Comparison of ENCODE assay signal across 8 mouse cellular contexts in genomic region chr11:86356007-86356853, GRCm38 (mm10). TPM values are rescaled to one million over a fixed set of nuclear protein-coding genes. Genes with fewer than 3 reads are reported as not detected.
DNase-seq lines count a peak whose midpoint lies in the region; ATAC-seq and TF ChIP-seq lines count a peak whose summit lies in the region.

No protein-coding gene starts in this region.

- DNase-seq in kidney, postnatal 4 days, result no peak
- DNase-seq in forebrain, postnatal 0 days, result peak; percentile 27
- DNase-seq in liver, embryonic 11.5 days (ENCODE audit: low spot score), result no peak
- no peak for DNase-seq in cerebellum, adult 9-11 months
- no peak for DNase-seq in ovary, adult 18-20 months (ENCODE audit: low spot score)

- peak overlapping the region; percentile 95 for H3K4me3 ChIP-seq in kidney, embryonic 14.5 days (ENCODE audit: low read length)
- H3K4me3 ChIP-seq in forebrain, postnatal 0 days (ENCODE audit: low read depth, low read length), result peak overlapping the region; percentile 98
- peak overlapping the region; percentile 95 for H3K4me3 ChIP-seq in liver, embryonic 11.5 days (ENCODE audit: low read depth, low read length)
- H3K4me3 ChIP-seq in small intestine, adult 2 months (ENCODE audit: low read depth, low read length), result peak overlapping the region; percentile 100; the same call in 1 of the 2 replicates

- H3K9me3 ChIP-seq in kidney, embryonic 14.5 days (ENCODE audit: control insufficient read depth, low read length), result no peaks in the 10 kb centered on the region
- H3K9me3 ChIP-seq in forebrain, postnatal 0 days (ENCODE audit: low read length), result no peaks in the 10 kb centered on the region
- no peaks in the 10 kb centered on the region for H3K9me3 ChIP-seq in liver, embryonic 11.5 days (ENCODE audit: control insufficient read depth, low read length)

- no peaks in the 10 kb centered on the region for H3K27me3 ChIP-seq in kidney, embryonic 14.5 days (ENCODE audit: control insufficient read depth, insufficient read depth, low read length)
- H3K27me3 ChIP-seq in forebrain, postnatal 0 days (ENCODE audit: insufficient read depth, low read length), result no peaks in the 10 kb centered on the region
- no peaks in the 10 kb centered on the region for H3K27me3 ChIP-seq in liver, embryonic 11.5 days (replicated peaks; ENCODE audit: control insufficient read depth, insufficient read depth, low read length)
- peaks cover 3% of the 10 kb centered on the region; the same call in 1 of the 2 replicates for H3K27me3 ChIP-seq in small intestine, adult 2 months (ENCODE audit: control insufficient read depth, insufficient read depth, low read length)

- no peak overlapping the region for H3K27ac ChIP-seq in kidney, embryonic 14.5 days (ENCODE audit: low read depth, low read length)
- peak overlapping the region; percentile 5; the same call in 1 of the 2 replicates for H3K27ac ChIP-seq in forebrain, postnatal 0 days (ENCODE audit: low read depth, low read length)
- peak overlapping the region; percentile 99 for H3K27ac ChIP-seq in liver, embryonic 11.5 days (ENCODE audit: low read depth, low read length)
- H3K27ac ChIP-seq in small intestine, adult 2 months (ENCODE audit: insufficient read depth, low read depth, low read length), result peak overlapping the region; percentile 49

- peaks cover 24% of the 10 kb centered on the region; the same call in 1 of the 2 replicates for H3K36me3 ChIP-seq in kidney, embryonic 14.5 days (ENCODE audit: control insufficient read depth, insufficient read depth, low read length)
- no peaks in the 10 kb centered on the region for H3K36me3 ChIP-seq in forebrain, postnatal 0 days (ENCODE audit: insufficient read depth)
- peaks cover 6% of the 10 kb centered on the region; the same call in 1 of the 2 replicates for H3K36me3 ChIP-seq in liver, embryonic 11.5 days (ENCODE audit: control insufficient read depth, insufficient read depth, low read length)
- H3K36me3 ChIP-seq in small intestine, adult 2 months (ENCODE audit: control insufficient read depth, insufficient read depth, low read length), result peaks cover 17% of the 10 kb centered on the region

- ATAC-seq in kidney, embryonic 14.5 days (ENCODE audit: low FRiP score, low TSS enrichment), result no peak
- ATAC-seq in activated CD4-positive, CD25-positive, alpha-beta regulatory T cell, adult 4 months, result peak; percentile 22
- ATAC-seq in forebrain, postnatal 0 days, result no peak
- ATAC-seq in liver, embryonic 11.5 days (replicated peaks; ENCODE audit: low FRiP score), result no peak

- peak overlapping the region; percentile 82 for H3K4me2 ChIP-seq in kidney, embryonic 14.5 days (replicated peaks; ENCODE audit: low read depth, low read length)
- peak overlapping the region; percentile 59 for H3K4me2 ChIP-seq in forebrain, postnatal 0 days (ENCODE audit: low read depth)
- peak overlapping the region; percentile 81 for H3K4me2 ChIP-seq in liver, embryonic 11.5 days

- TF ChIP-seq POLR2A in small intestine, adult 2 months (IDR thresholded peaks at IDR 0.05; ENCODE audit: low read depth, low read length), result no peak

- WGBS in kidney, embryonic 14.5 days, result 7% methylated on average over 13 of the region's 13 CpGs
- 3% methylated on average over 13 of the region's 13 CpGs for WGBS in forebrain, postnatal 0 days
- 9% methylated on average over 13 of the region's 13 CpGs for WGBS in liver, embryonic 11.5 days
- 1% methylated on average over 13 of the region's 13 CpGs for WGBS in small intestine, adult 2 months

- H3K9ac ChIP-seq in kidney, embryonic 14.5 days (ENCODE audit: low read depth, low read length), result peak overlapping the region; percentile 96
- H3K9ac ChIP-seq in forebrain, postnatal 0 days, result peak overlapping the region; percentile 99
- peak overlapping the region; percentile 98 for H3K9ac ChIP-seq in liver, embryonic 11.5 days (ENCODE audit: low read depth, low read length)

- TF ChIP-seq CTCF in forebrain, postnatal 0 days (IDR thresholded peaks at IDR 0.05; ENCODE audit: low read depth), result no peak
- no peak for TF ChIP-seq CTCF in small intestine, adult 2 months (IDR thresholded peaks at IDR 0.05; ENCODE audit: extremely low read depth, insufficient read length, insufficient replicate concordance, low read depth, low read length)

- H3K4me1 ChIP-seq in kidney, embryonic 14.5 days (ENCODE audit: control insufficient read depth, insufficient read depth, low read length), result peaks cover 21% of the 10 kb centered on the region
- peaks cover 16% of the 10 kb centered on the region; the same call in 1 of the 2 replicates for H3K4me1 ChIP-seq in forebrain, postnatal 0 days (ENCODE audit: insufficient read depth)
- peaks cover 17% of the 10 kb centered on the region for H3K4me1 ChIP-seq in liver, embryonic 11.5 days (replicated peaks; ENCODE audit: control insufficient read depth, insufficient read depth, low read length)
- peaks cover 12% of the 10 kb centered on the region; the same call in 1 of the 2 replicates for H3K4me1 ChIP-seq in small intestine, adult 2 months (ENCODE audit: control insufficient read depth, insufficient read depth, insufficient read length, low read length)

RNA-seq across cellular contexts. Expression of gene Med13, which starts 1.2 kb away (rescaled TPM):
- 14.3 and 14.9 TPM in 2 replicates for polyA plus RNA-seq in kidney, embryonic 14.5 days (2014; fragmentation: Nextera tagmentation; extraction: Ambion mirVana)
- 10 to 100 TPM in 1 of 2 experiments, 1 to 10 TPM in 1; 8.5 to 11.0 TPM for polyA plus RNA-seq in activated CD4-positive, CD25-positive, alpha-beta regulatory T cell, adult 4 months (2017; shearing (Covaris generic))
- 54.0 and 57.0 TPM in 2 replicates for total RNA-seq in forebrain, postnatal 0 days (2014; rRNA removed)
- polyA plus RNA-seq in forebrain, postnatal 0 days (2015; fragmentation: Nextera tagmentation; extraction: Ambion mirVana), result 3.8 and 5.5 TPM in 2 replicates
- 7.6 and 8.9 TPM in 2 replicates for polyA plus RNA-seq in liver, embryonic 11.5 days (2014; fragmentation: Nextera tagmentation; extraction: Ambion mirVana)
- polyA plus RNA-seq in small intestine, adult 2 months (2012; rRNA removed), result 5.8 and 21.8 TPM in 2 replicates
